ENCODE assay signal across 8 mouse cellular contexts in genomic region chr14:27038783-27039182, GRCm38 (mm10). TPM values are rescaled to one million over a fixed set of nuclear protein-coding genes. Genes with fewer than 3 reads are reported as not detected.
DNase-seq lines count a peak whose midpoint lies in the region; ATAC-seq lines count a peak whose summit lies in the region.

Il17rd (plus strand) TSS chr14:27038941.

- H3K27me3 ChIP-seq in hindbrain, embryonic 14.5 days (ENCODE audit: control insufficient read depth, insufficient read depth, low read length) = peaks cover 13% of the 10 kb centered on the region

- H3K4me1 ChIP-seq in hindbrain, embryonic 14.5 days (replicated peaks; ENCODE audit: control insufficient read depth, insufficient read depth, low read length) = 0 out of 2 replicates have a peak, but pooled peaks cover 5% of the 10 kb centered on the region

- no peaks in the 10 kb centered on the region for H3K36me3 ChIP-seq in hindbrain, embryonic 14.5 days (replicated peaks; ENCODE audit: control insufficient read depth, insufficient read depth)

- no peaks in the 10 kb centered on the region for H3K9me3 ChIP-seq in hindbrain, embryonic 14.5 days (ENCODE audit: control insufficient read depth, low read length)

- H3K9ac ChIP-seq in hindbrain, embryonic 14.5 days = peak within 1 kb of the TSS; percentile 65

- peak within 1 kb of the TSS; percentile 63 for H3K4me3 ChIP-seq in hindbrain, embryonic 14.5 days (replicated peaks; ENCODE audit: low read length)

- peak; percentile 93 for ATAC-seq in hindbrain, embryonic 14.5 days (ENCODE audit: low FRiP score)

- peak within 1 kb of the TSS; percentile 97 for H3K4me2 ChIP-seq in hindbrain, embryonic 14.5 days (replicated peaks)

- peak within 1 kb of the TSS; percentile 23 for H3K27ac ChIP-seq in hindbrain, embryonic 14.5 days

- WGBS in hindbrain, embryonic 14.5 days = under 1% methylated on average over 29 of the region's 29 CpGs

- peak; percentile 95 for DNase-seq in NIH3T3 (ENCODE audit: low read depth)
- peak; percentile 77 to 85 for DNase-seq in cerebellum, postnatal 14 days
- peak; percentile 82 to 86 for DNase-seq in frontal cortex, postnatal 36 days (ENCODE audit: low spot score in 2 of 2)
- DNase-seq in hindbrain, embryonic 14.5 days (ENCODE audit: low spot score) = peak; percentile 82
- peak; percentile 85 to 86 for DNase-seq in layer of hippocampus, postnatal 36 days
- DNase-seq in lung, postnatal 25 days (ENCODE audit: low spot score) = peak; percentile 94
- DNase-seq in retina, embryonic 14.5 days (ENCODE audit: low spot score) = peak; percentile 91
- DNase-seq in thymus, postnatal 36 days = peak; percentile 67 to 73

RNA-seq across cellular contexts. Expression of gene Il17rd, which starts in this region (rescaled TPM):
- 2.8 TPM in 2 replicates for polyA plus RNA-seq in hindbrain, embryonic 14.5 days (2014; fragmentation: Nextera tagmentation; extraction: Ambion mirVana)
- 1 to 10 TPM; 3.3 to 3.7 TPM for total RNA-seq in layer of hippocampus, postnatal 36 days (2021)

Comparison
In these comparisons a context has a peak if more than half of its experiments do, and no peak if none do; other contexts are left out.
1. Peak in every context shown above with its lines: DNase-seq, ATAC-seq, H3K4me3 ChIP-seq and H3K27ac ChIP-seq.